Mouse (Mus musculus) thymus, postnatal 10 days (tissue): ENCODE data around the gene Gm13124.
"Not testable (repeated sequence)": the region's sequence is repeated elsewhere in the genome, so short reads cannot be mapped to it uniquely, and the experiment has no call there.

Experiments
- DNase-seq, 2 experiments: peaks; one replicate each; pipeline ENCODE4 v3.0.0; 2021; ENCODE audit warnings: low spot score in 2 of 2

Gene Gm13124

GRCm38 (mm10) chr4:144565034-144565433 is at the start of gene Gm13124:
Gm13124 (minus strand) TSS chr4:144565134.
- DNase-seq, result no peak

- DNase-seq, result no peak
These were observed 49.7 kb upstream of the Gm13124 start for GRCm38 (mm10) chr4:144614586-144614985.

- no peak for DNase-seq
These were observed 48.5 kb upstream of the Gm13124 start, which contains the start of gene Aadacl4 for GRCm38 (mm10) chr4:144613407-144613806. Aadacl4 (plus strand) TSS chr4:144613707.

GRCm38 (mm10) chr4:144592790-144593189 is 27.9 kb upstream of the Gm13124 start:
- no peak for DNase-seq

- not testable (repeated sequence) for DNase-seq
These were observed 21.3 kb upstream of the Gm13124 start for GRCm38 (mm10) chr4:144586207-144586606.

- DNase-seq, result no peak
These were observed 2.8 kb upstream of the Gm13124 start for GRCm38 (mm10) chr4:144567752-144568151.

GRCm38 (mm10) chr4:144561205-144561604 is 3.7 kb downstream of the Gm13124 start:
- DNase-seq, result no peak

- no peak for DNase-seq
These were observed 5.1 kb downstream of the Gm13124 start for GRCm38 (mm10) chr4:144559792-144560191.

GRCm38 (mm10) chr4:144551156-144551555 is 13.8 kb downstream of the Gm13124 start:
- DNase-seq, result no peak

GRCm38 (mm10) chr4:144545339-144545738 is 19.6 kb downstream of the Gm13124 start:
- not testable (repeated sequence) for DNase-seq

GRCm38 (mm10) chr4:144544689-144545088 is 20.2 kb downstream of the Gm13124 start:
- DNase-seq, result no peak

- no peak for DNase-seq
These were observed 45.4 kb downstream of the Gm13124 start, which contains the start of gene 9430007A20Rik for GRCm38 (mm10) chr4:144519522-144519921. 9430007A20Rik (plus strand) TSS chr4:144519822.

- no peak for DNase-seq
These were observed 58.4 kb downstream of the Gm13124 start for GRCm38 (mm10) chr4:144506518-144506917.
